Mouse (Mus musculus) cerebellum, adult 8-10 months (tissue): ENCODE measurements at regions not wholly inside any gene's neighbourhood (a gene's known extent, or its start where the extent isn't known, plus 50 kb on each side); places are given as distances from the start of the nearest gene placed in this dataset.

Source experiments
- DNase-seq: peaks from one replicate; pipeline ENCODE4 v3.0.0; 2022

GRCm38 (mm10) chr1:189081267-189081666 is 73.6 kb upstream of the Kctd3 start:
- DNase-seq: no peak

GRCm38 (mm10) chr1:189080797-189081196 is 73.2 kb upstream of the Kctd3 start:
- DNase-seq: peak; percentile 21

GRCm38 (mm10) chr1:189079451-189080410 is 72.1 kb upstream of the Kctd3 start:
- no peak for DNase-seq

- no peak for DNase-seq
Measured at GRCm38 (mm10) chr1:189077861-189078260, 70.2 kb upstream of the Kctd3 start.

- no peak for DNase-seq
Measured at GRCm38 (mm10) chr1:189076276-189076675, 68.6 kb upstream of the Kctd3 start.

GRCm38 (mm10) chr1:189075671-189076070 is 68.0 kb upstream of the Kctd3 start:
- no peak for DNase-seq

GRCm38 (mm10) chr1:189072516-189072915 is 64.9 kb upstream of the Kctd3 start:
- no peak for DNase-seq

- DNase-seq: no peak
Measured at GRCm38 (mm10) chr1:189068204-189068603, 60.6 kb upstream of the Kctd3 start.

GRCm38 (mm10) chr1:189067204-189067960 is 59.7 kb upstream of the Kctd3 start:
- no peak for DNase-seq

GRCm38 (mm10) chr1:189066446-189067151 is 59.0 kb upstream of the Kctd3 start:
- DNase-seq: no peak

- DNase-seq: peak; percentile 91
Measured at GRCm38 (mm10) chr1:189065152-189065910, 57.7 kb upstream of the Kctd3 start.

GRCm38 (mm10) chr1:189064629-189065028 is 57.0 kb upstream of the Kctd3 start:
- peak; percentile 85 for DNase-seq

GRCm38 (mm10) chr1:189063699-189064098 is 56.1 kb upstream of the Kctd3 start:
- DNase-seq: peak; percentile 47

GRCm38 (mm10) chr1:189063209-189063608 is 55.6 kb upstream of the Kctd3 start:
- DNase-seq: peak; percentile 16
